Mouse (Mus musculus): Measurements from ENCODE around the gene Snx3.
A peak's percentile ranks its signal among the peaks of the same experiment; 100 is the strongest.

Snx3 gene

DNA sequence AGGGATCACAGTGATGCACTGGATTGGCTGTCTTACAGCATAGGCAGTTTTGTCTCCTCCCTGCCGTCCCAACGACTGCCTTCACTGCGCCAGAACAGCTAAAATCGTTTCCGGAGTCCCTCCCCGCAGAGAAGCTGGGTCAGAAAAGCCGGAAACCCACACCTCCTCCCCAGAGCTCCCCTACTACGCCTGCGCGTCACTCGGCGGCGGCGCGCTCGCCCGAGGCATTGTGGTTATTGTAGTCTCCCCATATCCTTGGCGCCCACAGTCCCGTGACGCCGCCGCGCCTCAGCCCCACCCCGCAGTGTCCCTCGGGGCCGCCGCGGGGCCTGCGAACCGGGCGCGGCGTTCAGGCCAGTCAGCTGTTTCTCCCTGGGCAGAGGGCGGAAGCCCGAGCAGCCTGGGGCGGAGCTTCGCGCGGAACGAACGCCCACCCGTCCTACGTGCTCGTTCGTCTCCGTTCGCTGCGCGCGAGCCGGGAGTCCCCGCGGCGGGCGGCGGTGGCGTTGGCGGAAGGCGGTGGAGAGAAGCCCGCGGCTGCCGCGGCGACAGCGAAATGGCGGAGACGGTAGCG, at the start of gene Snx3:
Gene Snx3, plus strand, starts transcription at position 256 of the 574 bp plus-strand sequence.
- DNase-seq (ENCODE audit: low read depth, low spot score) = peak; percentile 96

DNA sequence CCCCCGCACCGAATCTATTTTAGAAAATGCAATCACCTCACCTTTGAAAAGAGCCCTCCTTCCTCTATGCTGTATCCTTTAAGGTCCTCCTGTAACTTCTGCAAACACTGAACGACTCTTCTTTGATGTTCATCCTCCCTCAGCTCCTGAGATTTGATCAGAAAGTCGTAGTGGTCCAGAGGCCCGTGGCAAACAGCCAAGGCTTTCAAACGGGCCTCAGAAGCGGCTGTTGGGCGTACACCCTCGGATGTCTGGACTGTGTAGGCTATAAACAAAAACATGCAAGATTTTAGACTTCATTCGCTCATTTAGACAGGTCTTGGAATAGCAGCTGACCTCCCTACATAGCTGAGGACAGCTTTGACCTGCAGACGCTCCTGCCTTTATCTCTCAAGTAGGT, 47.6 kb upstream of the Snx3 start:
- no peak for DNase-seq (ENCODE audit: low read depth, low spot score)

DNA sequence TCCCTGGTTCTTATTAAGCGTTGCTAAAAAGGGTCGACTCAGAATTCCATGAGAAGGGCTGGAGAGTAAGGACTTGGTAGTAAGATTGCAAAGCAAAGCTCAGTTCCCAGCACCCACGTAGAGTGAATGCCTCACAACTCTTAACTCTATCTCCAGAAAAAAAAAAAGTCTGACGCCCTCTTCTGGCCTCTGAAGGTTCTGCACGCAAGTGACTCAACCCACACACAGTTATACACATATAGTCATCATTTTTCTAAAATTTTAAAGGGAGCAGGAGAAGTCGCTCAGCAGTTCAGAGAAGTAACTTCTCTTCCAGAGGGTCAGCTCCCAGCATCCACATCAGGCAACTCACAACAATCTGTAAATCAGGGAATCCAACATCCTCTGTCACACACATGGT, 47.1 kb upstream of the Snx3 start:
- DNase-seq (ENCODE audit: low read depth, low spot score) = no peak

DNA sequence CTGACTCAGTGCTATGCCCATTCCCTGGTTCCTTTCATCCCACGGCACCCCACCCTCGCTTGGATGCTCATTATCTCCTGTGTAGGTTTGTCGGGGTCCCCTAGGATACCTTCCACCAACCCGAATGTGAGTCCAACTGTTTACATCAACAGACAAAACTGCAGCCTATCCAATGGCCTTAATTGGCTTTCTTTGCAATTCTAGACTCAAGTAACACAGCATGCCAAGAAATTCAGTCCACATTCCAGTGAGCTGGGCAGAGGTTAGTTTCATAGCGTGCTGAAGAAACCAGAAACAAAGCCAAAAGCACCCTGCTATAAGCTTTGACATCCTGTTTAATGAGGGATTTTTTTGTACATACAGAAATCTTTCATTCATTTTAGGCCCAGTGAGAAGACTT, 45.8 kb upstream of the Snx3 start:
- no peak for DNase-seq (ENCODE audit: low read depth, low spot score)

DNA sequence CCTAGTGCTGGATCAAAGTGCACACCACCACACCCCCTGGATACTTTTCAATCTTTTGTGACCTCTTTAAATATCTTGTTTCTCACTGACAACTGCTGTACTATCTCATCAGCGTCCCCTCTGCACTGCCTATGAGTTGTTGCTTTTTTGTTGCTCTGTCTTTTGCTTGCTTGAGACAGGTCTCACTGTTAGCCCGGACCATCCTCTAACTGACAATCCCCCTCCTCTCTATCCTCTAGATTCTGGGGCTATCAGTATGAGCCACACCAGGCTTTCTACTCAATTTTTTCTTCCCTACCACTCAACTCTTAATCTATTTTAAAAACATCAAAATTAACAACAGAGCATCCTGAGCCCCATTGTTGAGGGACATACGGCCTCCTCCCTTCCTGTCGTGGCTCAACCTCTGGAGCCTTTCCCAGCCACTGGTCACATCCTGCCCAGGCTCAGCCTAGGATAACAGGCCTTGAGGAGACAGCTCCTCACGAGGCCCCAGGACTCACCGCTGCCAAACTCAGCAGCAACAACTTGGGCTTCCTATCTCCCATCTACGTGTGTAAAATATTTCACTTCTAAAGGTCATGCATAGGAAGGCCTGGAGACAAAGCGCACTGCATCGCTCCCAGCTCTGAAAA, 44.2 kb upstream of the Snx3 start:
- DNase-seq (ENCODE audit: low read depth, low spot score) = no peak

DNA sequence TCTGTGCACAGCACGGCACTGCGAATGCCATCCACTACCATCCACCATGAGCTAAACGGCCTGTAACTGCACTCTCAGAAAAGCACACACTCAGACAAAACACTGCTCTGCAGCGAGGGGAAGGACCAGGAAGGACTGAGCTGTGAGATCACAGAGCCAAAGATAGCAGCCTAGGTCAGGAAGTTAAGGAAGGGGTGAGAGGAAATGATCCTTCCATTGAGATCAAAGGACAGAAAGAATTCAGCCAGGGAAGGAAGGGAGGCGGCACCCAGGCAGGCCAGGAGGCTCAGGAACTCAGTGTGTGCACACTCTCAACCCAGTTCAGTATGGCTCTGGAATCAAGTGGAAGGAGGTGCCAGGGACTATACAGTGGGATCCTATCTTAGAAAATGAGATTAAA, 37.6 kb upstream of the Snx3 start:
- DNase-seq (ENCODE audit: low read depth, low spot score) = no peak

DNA sequence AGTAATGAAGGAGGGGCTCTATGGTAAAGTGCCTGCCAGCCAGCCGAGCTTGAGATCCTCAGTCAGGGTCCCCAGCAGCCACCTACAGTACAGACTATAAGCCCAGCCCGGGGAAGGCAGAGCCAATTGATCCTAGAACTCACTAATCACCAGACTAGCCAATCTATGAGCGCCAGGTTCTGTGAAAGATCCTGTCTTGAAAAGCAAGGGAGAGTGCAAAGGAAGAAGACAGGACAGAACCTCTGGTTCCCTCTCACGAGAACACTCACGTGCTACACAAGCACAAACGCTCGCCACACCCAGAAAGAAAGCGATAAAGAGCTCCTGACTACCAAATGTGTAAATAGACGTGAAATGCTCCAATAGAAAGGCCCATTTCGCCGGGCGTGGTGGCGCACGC, 37.0 kb upstream of the Snx3 start:
- DNase-seq (ENCODE audit: low read depth, low spot score) = no peak

DNA sequence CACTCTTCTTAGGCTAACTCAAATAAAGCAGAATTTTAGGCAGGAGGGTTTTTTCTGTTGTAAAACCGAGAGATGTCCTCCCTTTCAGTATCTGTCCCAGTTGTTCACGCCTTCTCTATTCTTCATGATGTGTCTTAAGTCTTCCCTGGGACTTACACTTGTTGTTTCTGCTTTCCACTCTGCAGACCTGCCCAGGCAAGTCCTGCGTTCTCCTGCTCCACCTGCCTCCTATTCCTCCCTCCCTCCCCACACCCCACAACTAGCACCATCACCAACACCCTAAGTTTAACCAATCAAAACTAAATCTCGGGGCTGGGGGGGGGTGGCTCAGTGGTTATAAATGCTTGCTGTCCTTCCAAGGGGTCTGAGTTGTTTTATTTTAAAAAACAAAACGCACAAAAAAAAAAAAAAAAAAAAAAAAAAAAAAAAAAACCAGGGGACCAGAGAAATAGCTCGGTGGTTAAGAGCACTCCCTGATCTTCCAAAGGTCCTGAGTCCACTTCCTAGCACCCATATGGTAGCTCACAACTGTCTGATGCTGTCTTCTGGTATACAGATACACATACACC, 26.8 kb upstream of the Snx3 start:
- DNase-seq (ENCODE audit: low read depth, low spot score) = no peak

DNA sequence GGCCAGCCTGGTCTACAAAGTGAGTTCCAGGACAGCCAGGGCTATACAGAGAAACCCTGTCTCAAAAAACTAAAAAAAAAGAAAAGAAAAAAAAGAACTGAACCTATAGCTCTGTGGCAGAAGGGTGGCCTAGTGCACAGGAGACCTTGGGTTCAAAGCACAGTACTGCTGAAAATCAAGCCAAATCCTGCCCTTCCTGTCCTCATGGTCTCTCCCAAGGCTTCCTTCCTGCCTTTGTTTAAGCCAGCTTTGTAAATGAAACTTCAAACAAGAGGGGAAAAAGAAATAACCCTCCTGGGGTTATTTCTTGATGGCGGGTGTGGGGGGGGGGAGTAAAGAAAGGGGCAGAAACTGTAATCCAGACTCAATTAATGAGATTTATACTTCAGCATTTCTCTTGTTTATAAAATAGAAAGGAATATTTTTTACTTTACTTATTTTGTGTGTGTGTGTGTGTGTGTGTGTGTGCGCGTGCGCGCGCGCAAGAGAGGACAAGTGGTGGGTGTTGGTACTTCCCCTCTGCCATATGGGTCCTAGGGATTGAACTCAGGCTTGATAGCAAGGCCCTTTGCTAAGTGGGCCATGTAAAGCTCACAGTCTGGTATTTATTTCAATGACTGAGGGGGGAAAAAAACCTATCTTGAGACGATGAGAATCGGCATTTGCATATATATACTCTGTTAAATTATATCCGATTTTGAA, 24.9 kb upstream of the Snx3 start:
- DNase-seq (ENCODE audit: low read depth, low spot score) = no peak

DNA sequence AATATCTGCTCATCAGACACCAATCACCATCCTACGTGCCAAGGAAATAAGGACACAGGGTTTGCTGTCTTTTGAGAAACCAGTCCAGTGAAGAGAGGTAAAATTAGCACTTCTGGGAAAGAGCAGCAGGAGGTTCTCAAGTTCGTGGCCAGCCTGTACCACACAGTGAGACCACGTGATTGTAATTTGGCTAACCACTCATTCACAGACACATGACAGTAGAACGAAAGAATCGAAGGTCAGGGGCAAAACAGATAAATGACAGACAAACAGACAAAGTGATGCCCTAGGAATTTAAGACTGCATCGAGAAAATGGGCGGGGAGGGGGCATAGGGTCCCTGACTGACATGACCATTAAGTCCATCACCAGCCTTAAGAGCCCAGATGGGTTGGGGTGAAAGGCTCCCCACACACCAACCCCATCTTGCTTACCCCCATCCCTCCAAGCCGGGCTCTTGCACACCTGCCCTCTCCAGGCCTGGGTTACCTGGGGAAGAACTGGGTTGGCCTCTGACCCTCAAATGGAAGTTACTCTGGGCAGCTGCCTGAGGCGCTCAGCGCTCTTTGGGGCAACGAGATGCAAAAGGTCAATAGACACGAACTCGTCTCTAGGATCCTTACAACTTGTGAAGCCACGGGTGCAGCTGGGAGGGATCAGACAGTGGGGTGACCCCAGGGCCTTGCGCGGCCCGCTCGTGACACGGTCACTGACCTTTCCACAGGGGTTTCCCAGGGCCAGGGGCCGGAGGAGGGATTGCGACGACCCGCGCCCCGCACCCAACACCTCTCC, 24.1 kb upstream of the Snx3 start:
- DNase-seq (ENCODE audit: low read depth, low spot score) = no peak

DNA sequence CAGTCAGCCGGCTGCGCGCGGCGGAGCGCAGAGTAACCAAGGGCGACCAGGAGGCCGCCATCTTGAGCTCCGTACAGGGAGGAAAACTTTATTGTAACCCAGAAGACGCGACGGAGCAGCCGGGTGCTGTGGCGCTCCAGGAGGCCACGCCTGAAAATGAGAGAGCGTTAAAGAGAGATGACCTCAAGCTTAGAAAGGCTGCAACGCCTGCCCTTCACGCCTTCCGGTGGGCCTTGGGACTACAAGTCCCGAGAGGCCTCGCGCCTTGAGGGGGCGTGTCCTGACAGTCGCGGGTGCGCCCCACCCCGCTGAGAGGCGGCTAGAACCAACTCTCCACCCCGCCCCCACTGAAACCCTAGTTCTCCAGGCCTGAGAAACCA, 23.5 kb upstream of the Snx3 start, which contains the start of gene Afg1l:
Gene Afg1l, minus strand, starts transcription at position 225 of the 380 bp plus-strand sequence.
- DNase-seq (ENCODE audit: low read depth, low spot score) = peak; percentile 87

DNA sequence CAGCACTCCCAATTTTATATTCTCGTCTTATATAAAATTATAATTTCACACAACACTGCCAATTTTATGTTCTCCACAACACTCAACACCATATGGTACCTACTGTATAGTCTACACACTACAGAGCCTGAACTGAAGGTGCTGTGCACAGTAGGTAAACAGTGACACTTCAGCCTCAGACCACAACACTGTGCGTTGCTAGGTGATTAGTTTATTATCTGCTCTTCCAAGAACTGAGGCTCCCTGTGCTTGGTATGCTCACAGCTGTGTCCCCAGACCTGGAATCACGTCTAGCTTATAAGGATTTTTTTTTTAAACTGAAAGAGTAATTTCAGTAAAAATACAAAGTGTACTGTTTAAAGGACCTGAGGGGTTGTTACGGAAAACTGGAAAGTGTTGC, 21.1 kb upstream of the Snx3 start:
- DNase-seq (ENCODE audit: low read depth, low spot score) = no peak

DNA sequence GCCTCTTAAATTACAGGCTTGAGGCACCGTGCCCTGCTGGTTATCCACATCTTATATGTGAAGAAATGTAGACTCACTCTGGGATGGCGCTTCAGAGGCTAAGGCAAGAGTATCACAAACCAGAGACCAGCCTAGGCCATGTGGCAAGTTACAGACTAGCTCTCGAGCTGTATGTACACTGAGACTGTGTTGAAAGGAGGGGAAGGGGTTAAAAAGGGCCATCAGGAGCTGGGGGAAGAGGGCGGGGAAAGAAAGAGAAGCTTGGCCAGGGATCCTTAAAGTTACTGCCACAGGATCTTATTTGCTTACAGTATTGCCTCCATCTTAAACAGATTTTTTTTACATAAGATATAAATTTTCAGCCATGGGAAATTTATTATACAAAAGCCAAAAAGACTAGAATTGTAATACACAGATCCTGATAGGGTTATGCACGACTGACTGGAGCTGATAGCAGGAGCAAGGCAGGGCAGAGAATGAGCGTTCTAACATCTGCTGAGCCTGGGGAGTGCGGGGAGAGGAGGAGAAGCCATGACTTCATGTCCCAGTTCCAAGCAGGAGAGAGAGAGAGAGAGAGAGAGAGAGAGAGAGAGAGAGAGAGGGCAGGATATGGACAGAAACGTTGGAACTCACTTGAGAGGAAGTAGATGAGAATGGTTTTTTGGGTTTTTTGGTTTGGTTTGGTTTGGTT, 13.1 kb upstream of the Snx3 start:
- DNase-seq (ENCODE audit: low read depth, low spot score) = no peak

DNA sequence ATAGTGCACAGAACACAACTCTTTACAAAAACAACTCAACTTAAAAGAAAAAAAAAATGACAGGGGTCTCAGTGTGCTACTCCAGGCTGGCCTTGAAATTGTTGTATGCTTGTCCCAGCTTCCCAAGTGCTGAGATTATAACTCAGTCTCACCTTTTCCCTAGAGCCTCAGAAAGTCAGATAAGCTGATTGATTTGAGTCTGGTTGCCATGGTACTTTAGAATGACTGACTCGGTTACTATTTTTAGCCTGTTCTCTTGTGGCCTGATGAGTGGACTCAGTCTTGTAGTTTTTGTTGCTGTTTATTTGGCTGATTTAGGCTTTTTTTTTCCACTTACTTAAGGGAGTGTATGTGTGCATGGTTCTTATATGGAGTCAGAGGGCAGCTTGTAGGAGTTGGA, 10.7 kb upstream of the Snx3 start:
- no peak for DNase-seq (ENCODE audit: low read depth, low spot score)

DNA sequence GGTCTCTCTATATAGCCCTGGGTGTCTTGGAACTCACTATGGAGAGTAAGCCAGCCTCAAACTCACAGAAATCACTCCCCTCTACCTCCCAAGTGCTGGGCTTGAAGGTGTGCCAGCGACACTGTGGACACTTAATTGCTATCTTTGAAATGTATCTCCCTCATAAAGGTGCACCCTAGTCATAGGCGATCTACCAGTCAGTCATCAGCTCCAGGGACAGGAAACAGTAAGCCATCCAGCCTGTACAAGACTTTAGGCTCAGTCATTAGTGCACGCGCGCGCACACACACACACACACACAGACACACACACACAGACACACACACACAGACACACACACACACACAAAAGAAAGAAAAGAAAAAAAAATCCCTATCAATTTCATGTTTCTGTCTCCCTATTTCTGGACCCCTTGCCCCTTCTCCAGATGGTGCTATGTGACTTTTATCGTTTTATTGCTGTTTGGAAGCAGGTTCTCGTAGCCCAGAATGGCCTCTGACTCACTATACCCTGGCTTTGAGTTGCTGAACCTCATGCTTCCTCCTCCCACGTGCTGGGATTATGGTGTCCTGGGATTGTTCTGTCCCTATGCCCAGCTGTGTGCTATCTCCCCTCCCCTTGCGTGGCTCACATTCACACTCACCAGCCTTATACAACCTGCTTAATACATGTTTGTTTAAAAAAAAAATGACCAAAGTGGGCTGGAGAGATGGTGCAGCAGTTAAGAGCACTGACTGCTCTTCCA, 9.6 kb upstream of the Snx3 start:
- DNase-seq (ENCODE audit: low read depth, low spot score) = no peak

DNA sequence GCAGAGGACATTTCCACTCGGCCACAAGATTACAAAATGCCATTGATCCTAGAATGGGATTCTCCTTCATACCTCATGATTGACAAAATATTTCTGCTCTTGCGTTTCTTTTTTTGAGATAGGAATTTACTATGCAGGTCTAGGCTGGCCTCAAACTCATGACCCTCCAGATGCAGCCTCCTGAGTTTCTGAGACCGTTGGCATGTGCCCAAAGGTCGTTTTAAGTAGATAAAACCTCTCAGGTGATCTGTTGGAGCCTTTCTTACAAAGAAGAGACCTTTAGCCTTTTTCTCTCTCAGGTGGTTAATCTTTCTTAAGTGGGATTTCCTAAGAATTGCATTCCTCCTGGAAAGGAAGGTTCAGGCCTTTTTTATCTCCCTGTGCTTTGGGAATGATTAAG, 8.8 kb upstream of the Snx3 start:
- DNase-seq (ENCODE audit: low read depth, low spot score) = no peak

DNA sequence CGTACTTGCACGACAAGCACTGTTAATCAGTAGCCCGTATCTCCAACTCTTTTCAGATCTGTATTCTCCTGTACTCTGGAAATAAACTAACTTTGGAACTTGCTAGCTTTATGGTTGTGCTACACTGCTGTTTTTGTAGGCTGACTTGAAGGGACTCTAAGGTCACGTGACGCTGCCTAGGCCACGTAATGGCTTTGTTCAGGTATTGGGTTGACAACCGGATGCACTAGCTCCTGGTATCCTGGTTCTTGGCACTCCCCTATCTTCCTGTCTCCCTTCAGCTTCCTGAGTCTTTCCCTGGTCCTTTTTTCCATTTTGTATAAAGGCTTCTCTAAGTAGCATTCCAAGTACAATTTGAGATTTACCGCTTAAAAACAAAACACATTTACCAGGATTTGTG, 1.2 kb upstream of the Snx3 start:
- DNase-seq (ENCODE audit: low read depth, low spot score) = no peak

DNA sequence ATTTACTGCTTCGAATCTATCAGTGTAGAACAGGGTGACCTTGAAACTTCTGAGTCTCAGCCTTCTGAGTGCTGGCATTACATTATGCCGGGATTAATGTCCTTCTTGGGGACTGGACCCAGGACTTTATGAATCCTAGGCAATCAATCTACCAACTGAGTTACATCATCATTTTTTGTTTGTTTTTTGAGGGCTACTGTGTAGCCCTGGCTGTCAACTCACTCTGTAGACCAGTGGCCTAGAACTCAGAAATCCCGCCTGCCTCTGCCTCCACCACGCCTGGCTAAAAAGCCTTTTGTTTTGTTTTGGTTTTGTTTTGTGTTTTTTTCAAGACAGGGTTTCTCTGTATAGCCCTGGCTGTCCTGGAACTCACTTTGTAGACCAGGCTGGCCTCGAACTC, 669 bp upstream of the Snx3 start:
- DNase-seq (ENCODE audit: low read depth, low spot score) = no peak

DNA sequence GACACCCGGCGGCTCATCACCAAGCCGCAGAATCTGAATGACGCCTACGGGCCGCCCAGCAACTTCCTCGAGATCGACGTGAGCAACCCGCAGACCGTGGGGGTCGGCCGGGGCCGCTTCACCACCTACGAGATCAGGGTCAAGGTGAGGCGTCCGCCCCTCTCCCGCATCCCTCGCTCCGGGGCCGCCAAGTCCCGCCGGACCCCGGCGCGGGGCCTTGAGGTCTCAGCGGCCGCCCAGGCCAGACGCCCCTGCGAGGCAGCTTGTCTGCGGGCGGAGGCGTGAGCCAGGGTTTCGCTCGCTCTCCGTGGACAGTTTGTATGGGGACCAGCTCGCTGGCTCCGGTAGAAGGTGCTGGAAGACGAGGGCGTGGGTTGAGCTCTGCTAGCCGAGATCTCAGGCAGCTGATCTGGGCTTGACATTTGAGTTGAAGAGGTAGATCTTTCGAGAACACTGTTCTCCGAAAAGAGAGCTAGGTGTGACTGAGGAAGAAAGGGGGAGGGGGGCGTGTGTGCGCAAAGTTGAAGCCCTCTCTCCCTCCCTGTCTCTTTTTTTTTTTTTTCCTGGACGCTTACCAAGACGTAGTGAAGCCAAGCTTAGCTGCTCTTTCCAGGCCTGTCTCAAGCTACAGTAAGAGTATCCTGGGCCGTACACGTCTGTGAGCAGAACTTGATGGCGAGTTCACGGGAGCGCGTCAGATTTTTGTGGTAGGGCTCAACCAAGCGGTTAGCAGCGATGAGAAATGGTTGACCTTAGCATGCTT, 700 bp downstream of the Snx3 start:
- peak; percentile 29 for DNase-seq (ENCODE audit: low read depth, low spot score)

DNA sequence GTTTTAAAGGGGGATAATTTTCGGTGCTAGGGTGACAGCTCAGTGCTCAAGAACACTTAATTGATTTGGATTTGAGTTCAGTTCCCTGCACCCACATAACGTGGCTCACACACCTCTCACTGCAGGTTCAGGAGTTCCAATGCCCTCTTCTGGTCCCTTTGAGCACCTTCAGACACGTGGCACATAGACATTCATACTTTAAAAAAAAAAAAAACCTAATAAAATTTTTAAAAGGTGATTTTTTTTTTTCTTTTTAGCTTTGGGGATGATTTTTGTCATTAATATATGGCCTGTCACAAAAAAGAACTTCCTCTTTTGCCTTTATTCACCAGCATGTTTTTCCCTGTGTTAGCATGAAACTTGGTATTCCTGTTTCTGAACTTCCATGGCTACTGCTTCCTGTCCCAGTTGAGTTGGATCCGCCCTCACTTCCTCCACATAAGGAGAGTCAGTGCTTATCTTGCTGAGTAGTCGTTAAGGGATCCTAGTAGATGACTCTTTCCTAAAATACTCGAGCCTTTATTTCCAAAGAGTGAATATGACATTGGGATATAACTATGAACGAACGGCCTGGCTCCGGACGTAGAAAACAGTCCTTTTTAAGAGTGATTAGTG, 2.4 kb downstream of the Snx3 start:
- no peak for DNase-seq (ENCODE audit: low read depth, low spot score)
